Mouse (Mus musculus) kidney, adult 8-10 months (tissue): Measurements from ENCODE around the gene Farp1.
A peak's percentile ranks its signal among the peaks of the same experiment; 100 is the strongest.

Source experiments
- DNase-seq, 2 experiments: peaks; one replicate each; pipeline ENCODE4 v3.0.0; 2022

Gene Farp1

DNA sequence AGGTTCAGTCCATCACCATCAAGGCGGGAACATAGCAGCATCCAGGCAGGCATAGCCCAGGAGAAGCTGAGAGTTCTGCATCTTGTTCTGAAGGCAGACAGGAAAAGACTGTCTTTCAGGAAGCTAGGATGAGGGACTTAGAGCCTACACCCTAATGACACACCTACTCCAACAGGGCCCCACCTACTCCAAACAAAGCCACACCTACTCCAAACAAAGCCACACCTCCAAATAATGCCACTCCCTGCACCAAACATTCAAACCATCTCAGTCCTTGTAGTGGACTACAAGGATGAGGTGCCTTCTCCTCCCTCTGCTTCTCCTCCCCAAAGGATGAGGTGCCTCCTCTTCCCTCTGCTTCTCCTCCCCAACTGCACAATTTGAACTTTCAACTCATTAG lies 23.5 kb downstream of the Farp1 start:
- DNase-seq = no peak

DNA sequence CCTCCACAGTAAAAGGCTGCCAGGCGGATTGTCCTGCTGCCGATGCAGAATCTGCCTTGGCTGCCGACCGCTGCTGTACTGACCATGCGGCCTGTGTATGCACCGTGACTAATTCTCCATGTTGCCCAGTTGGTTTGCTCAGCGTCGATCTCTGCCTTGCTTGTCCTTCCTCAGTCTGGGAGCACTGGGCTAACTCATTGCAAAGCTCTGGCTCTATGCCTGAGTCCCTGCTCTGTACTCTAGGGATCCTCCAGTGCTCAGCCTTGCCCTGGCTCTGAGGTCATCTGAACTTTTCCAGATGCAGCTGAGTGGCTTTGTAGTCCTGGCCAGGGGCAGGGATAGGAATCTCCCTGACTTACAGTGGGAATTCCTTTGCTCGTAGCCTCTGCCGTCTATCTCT lies 24.3 kb downstream of the Farp1 start:
- peak; percentile 65 to 66 for DNase-seq

DNA sequence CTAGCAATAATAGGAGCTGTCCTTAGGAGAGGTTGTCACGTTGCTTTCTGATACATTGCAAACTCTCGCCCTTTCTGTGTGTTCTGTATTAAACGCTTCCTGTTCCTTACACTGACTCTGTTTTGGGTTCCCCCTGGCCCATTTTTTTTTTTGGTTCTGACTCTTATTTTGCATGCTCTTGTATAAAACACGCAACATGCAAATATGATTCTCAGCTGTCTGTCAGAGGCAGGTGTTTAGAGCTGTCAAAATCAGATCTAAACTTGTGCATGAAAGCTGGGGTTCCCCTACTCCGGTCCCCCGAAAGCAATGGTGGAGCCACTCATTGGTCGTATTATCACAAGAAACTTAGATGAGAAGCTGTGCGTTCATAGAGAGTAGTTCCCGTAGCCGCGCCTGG lies 25.5 kb downstream of the Farp1 start:
- DNase-seq = no peak

DNA sequence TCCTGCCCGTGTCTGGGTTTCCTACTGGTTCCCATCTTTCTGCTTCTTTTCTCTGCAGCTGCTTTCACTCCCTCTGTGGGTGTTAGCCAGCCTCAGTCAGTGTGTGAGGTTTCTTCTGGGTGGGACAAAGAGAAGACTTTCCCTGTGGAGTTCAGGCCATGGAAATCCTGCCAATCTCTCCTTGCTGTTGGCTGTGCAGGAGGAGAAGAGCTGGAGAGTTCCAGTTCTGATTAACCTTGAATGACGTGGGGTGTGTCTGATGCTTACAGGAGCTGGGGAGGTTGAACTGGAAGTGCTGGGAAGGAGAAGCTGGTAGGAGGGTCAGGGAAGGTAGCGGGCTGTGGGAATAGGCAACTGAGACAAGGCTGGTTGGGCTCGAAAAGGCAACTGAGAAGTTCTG lies 26.7 kb downstream of the Farp1 start:
- DNase-seq = peak in 1 of 2 experiments; percentile 32

DNA sequence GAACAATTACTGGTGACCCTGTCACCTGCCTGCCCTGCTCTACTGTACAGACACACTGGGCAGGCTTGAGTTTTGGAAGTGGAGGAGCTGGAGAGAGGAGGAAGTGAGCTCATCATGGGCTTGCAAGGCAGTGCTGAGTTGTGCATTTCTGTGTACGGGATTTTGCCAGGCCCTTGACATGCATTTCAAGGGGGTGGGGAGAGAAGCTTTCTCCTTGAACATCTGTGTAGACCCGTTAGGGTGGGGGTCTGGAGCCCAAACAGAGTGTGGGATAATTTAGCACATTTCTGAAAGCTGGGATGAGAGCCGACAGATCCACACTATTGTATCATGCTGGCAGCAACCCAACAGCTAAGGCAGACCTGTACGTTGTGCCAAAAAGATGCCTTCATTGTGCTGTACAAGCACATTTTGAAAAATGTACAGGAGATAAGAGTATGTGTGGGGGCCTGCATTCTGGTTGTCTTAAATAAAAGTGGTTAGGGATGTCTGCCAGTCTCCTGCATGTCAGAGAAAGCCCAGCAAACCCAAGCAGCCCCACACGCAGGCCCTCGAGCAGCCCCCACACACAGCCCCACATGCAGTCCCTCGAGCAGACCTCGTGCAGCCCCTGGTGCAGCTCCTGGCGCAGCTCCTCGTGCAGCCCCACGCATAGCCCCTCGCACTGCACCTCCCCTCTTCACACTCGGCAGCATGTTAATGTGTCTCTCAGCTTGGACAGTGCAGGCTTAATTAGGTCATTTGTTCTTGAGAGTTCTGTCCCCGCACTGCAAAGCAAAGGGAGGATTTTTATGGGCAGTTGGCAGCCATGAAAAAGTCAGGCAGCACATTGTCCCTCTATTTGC lies 27.5 kb downstream of the Farp1 start:
- DNase-seq = no peak

DNA sequence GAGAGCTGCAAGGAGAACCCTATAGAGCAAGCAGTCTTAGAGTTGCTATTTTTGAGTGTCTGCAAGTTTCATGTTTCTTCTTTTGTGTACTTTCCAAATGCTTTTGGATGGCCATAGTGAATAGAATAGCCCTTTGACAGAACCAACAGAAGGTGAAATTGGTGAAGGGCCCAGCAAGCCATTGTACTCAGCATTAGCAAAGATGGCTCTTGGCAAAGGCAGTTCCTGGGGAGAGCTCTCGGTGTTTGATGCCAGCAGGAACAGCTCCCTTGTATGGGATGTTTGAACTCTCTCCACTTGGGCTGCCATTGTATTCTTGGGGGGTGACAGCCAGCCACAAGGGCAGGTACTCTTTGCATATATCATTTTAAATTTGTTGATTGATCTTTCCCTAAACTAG lies 29.7 kb downstream of the Farp1 start:
- no peak for DNase-seq

DNA sequence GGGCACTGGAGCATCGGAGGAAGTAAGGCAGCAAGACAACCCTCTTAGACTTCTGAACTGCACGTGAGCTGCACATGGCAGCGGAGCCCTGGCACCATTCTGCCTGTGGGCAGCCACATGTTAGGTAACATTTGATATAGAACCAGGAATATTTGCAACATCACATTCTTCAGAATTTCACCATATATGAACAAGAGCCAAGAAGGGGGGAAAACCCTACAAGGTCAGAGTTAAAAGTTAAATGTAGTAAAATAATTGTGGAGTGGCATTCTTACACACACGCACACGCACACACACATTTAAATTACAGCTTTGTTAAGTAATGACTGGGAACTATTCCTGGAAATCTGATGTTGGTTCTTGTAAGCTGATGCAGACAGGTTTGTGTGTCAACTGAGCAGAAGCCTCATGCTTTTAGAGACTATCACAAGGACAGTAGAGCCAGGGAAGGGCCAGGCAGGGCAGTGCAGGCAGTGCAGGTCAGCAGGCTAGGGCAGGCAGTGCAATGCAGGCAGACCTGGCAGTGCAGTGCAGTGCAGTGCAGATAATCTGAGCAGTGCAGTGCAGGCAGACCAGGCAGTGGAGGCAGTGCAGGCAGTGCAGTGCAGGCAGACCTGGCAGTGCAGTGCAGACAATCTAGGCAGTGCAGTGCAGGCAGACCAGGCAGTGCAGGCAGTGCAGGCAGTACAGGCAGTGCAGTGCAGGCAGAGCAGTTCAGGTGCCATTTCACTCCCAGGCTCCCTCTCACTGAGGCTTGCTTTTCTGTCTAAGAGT lies 38.3 kb downstream of the Farp1 start:
- DNase-seq = no peak

DNA sequence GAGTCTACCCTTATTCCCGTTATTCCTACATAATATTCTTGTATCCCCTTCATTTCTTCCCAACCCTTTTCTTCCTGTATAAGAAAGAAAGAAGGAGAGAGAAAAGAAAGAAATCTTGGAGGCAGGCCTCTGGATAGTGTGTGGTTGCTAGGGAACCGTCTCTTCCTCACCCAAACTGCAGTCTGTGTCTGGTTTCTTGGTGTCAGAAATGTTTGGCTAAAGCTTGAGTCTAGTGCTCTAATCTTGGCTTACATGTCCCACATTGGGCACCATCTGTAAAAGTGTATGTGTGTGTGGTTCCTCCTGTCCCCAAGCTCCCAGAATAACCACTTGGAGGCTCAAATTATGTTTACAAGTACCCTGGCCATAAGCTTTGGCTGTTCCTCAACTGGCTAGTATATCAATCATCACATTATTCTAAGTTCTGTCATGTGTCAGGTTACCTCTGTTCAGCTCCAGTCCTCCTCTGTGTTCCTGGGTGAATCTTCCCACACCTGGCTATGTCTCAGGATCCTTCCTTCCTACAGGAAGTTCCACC lies 39.3 kb downstream of the Farp1 start:
- DNase-seq = no peak

DNA sequence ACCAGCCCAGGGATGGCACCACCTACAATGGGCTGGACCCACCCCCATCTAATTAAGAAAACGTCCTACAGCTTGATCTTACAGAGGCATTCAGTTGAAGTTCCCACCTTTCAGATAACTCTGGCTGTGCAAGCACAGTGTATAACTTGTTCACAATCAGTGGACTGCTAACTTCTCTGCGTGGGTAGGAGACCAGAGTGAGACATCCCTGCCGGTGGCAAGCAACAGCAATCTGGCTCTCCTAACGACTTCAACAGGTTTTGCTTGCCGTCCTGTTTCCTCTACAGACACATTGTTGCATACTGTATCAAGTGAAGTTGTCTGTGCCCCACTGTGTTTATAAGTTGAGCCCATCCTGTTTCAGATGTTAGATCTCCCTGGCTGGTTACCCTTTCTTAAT lies 45.7 kb downstream of the Farp1 start:
- no peak for DNase-seq

DNA sequence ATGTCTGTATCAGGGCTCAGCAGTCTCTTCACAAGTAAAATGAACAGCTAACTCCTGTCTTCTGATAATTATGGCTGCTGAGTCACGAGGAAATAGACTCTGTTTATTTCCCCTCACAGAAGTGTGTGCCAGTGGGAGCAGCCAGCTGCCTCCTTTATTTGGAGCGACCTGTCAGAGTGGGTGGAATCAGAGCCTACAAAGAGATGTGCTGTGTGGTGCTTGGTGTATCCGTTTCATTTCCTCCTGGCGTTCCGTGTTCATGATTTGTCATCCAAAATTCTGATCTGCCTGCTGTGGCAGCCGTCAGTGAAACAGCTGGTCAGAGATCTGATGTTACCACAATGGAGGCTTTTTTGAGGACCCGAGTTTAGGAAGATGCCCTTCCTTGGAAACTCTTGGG lies 47.3 kb downstream of the Farp1 start:
- DNase-seq = no peak

DNA sequence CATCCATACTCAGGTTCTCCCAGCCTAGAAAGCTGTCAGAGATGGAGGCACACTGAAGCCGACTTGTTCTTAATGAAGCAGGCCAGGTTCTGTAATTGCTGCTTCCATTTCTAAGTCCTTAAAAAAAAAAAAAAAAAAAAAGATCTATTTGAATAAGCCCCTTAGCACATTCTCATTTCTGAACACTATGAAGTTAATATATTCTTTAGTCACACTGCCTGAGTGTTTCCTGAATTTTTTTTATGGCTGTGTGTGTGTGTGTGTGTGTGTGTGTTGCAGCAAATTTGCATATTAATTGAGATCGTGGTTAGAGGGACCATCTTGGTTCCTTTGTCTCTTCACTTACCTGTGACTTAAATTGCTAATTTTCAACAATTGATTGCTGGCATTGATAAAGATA lies 47.8 kb downstream of the Farp1 start:
- no peak for DNase-seq

DNA sequence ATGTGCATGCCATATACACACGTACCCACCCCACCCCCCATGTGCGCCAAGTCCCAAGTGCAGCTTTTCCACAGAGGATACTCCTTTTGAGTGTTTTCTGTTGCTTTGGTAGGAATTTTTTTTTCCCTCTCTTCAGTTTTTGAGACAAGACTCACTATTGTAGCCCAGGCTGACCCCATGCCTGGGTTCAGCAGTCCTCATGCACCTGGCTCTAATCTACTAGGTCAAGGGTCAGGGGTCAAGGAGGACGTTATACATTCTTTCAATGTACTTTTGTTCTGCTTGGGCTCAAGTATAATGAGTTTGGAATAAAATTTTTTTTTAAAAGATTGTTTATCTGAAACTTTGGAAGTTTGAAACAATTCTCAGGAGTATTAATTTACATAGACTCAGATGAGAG lies 48.4 kb downstream of the Farp1 start:
- DNase-seq = no peak

DNA sequence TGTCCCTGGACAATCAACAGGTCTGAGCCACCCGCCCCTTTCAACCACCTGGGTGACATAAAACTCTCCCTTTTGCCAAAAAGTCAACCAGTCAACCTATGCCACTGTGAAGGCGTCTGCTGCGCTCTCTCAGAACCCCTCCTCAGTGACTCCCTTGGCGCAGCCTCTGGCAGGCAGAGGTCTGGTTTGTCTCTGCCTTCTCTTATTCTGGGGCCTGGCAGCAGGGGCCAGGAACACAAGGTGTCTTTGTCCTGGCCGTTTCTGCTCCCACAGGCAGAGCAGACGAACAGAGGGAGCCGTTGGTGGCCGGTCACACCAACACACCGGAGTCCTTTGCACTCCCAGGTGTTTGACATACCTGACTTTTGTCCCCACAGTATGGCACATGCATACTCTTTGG lies 57.5 kb downstream of the Farp1 start:
- DNase-seq = no peak

DNA sequence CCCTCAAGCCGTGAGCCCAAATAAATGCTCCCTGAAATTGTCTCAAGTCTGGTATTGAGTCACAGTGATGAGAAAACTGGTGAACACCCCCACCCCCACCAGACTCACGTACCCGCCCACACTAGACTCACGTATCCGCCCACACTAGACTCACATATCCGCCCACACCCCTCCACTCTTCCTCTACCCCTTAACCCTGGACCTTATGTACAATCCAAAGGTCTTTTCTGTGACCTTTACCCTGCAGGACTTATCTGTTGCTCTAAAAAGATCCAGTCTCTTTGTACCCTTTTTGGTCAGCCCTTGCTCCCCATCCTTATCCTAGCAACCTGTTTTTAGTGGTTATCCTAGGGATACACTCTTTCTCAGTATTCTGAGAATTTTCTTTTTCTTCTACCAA lies 58.9 kb downstream of the Farp1 start:
- DNase-seq = no peak

DNA sequence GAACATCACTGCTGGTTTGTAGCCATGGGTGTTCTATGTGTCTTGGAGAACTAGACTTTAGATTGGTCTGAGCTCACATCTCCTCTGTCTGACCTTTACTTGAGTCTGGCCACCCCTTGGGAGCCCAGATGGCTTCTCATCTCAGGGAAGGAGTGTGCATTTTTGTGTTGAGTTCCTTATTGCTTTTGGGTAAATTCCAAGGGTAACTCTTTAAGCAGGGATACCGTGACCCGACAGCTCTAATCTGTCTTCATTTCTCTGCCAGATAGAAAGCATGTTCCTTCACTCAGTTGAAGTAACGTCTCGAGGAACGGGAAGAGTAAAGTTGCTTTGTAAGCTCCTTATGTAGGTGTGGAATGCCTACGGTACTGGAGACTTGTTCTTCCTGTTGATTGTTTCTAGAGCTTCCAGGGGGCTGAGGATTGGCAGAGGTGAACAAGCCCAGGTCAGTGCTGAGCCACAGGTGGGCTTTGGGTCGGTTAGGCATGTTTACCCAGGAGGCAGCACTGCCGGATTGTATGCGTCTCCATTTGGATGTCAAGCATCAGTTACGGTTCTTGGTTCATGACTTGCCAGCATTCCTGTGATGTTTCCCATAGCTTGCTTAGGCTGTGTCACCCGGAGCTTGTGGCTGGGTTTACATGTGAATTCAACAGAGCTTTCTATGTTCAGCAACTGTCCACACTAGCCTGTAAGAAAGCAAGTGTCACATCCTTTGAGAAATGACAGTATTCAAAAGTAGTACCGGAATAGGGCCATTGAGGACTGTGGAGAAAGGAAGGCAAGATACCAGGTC lies 62.8 kb downstream of the Farp1 start:
- no peak for DNase-seq

DNA sequence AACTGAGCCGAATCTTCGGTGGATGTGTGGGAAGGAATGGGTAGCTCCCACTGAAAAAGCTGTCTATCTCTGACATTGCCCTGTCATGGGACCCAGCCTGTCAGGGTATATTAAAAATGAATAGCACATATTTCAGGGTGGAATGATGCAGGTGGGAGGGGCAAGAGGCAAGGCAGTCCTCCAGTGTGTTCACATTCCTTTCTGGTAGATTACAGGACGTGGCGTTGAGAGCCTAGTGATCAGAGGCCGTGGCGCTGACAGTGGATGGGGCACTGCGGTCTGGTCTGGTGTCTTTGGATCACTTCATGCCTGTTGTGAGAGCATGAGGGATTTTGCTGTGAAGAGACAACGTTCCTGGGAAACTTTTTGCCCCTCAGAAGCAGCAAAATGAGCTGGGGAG lies 64.1 kb downstream of the Farp1 start:
- DNase-seq = no peak

DNA sequence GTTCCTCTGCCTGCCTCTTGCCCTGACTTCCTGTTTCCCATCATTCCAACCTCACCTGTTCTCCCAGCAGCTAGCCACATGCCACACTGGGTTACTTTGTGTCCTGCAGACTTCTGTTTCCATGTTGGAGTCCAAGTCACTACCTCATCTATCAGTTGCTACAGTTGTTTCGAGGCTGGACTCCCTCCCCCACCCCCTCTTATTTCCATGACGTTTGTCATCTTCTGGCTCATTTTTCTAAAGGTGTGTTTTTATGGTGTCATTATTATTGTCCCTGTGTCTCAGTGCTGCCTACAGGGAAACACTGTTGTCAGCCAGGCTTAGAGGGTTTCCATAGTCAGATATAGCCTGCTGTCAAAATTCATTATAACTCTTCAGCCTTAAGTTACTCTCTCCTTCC lies 64.9 kb downstream of the Farp1 start:
- DNase-seq = no peak

DNA sequence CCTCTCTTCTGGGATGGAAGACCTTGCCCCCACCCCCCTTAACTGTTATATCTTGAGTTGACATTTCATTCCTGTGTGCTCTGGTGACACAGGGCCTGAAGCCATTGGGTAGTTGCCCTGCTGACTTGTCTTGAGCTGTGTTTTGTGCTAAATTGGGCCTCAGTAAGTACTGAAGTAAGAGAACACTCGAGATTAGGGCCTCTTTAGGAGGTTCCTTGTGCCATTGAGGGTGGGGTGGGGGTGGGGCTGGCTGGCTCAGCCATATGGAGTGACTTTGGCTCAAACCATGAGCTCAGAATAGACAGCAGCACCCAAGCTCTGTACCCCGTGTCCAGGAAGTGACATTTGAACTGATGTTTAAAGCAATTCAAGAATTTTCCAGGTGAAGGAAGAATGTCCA lies 65.8 kb downstream of the Farp1 start:
- DNase-seq = no peak

DNA sequence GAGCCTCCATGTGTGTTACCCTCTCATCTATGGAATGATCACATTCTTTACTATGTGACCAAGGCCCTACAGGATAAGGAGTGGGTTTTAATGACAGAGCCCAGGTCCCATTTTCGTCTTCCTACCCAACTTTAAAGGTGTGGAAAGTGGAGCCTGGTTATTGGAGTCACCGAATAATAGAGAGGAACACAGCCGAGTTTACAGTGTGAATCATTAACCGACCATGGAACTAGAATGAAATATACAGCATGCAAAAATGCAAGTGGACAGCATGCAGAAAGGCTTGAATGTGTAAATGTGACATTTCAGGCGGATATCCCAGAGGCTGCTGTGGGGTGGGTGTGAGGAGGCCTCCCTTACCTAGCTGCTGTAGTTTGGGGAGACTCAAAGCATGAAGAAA lies 66.5 kb downstream of the Farp1 start:
- no peak for DNase-seq

DNA sequence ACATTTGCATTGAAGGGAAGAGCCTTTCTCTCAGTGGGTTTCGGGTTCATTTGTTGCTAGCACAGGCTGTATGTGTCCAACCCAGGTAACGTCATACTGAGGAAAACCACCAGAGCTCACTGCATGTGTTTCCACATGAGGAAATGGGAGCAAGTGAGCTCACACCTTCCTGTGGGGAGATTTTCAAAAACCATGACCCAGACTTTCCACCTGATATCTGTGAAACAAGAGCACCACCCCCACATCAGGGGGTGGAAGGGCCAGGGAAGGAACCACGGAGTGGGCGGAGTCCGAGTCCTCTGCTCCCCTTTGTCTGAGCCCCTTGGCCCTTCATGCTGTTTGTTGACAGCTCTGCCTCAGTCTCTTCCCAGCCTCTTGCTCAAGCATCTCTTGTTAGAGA lies 67.6 kb downstream of the Farp1 start:
- no peak for DNase-seq

DNA sequence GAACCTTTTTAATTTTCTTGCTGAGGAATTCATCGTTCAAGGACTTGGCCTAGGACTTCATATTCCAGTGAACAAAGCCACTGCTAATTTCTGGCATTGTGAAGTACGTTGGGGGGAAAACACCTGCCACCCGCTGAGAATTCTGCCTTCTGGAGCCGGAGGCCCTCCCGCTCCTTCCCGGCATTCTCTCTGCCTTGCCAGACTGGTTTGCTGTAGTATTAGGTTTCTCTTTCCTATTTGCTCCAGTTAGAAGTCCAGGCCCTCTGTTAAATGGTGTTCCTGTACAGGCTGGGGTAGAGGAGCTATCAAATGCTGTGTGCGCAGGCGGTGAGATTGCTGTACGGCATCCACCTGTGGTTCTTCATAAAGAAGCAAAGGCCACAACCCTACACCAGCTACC lies 68.5 kb downstream of the Farp1 start:
- DNase-seq = peak; percentile 69 to 73

DNA sequence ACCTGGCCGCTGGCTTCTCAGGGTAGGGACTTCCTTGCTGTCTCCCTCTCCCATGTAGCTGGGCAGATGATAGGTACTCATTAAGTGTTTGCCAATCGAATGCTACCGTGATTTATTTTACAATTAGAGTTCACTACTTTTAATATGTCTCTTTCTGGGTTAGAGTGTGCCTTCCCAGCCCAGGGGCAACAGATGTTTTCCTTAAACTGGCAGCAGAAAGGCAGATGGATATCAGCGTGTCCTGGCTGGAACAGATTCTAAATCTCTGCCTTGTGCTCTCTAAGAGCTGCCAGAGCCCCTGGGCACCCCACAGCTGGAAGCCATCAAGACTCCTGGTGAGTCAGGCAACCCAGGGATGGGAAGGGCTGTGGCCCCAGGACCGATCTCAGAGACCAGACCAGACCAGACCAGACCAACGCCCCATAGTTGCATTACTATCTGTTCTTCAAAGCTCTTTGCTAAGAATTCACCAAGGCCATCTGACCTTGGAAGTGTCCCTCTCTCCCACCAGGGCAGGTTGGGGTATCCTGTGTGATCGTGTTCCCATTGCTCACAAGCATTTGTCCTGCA lies 69.8 kb downstream of the Farp1 start:
- DNase-seq = no peak

DNA sequence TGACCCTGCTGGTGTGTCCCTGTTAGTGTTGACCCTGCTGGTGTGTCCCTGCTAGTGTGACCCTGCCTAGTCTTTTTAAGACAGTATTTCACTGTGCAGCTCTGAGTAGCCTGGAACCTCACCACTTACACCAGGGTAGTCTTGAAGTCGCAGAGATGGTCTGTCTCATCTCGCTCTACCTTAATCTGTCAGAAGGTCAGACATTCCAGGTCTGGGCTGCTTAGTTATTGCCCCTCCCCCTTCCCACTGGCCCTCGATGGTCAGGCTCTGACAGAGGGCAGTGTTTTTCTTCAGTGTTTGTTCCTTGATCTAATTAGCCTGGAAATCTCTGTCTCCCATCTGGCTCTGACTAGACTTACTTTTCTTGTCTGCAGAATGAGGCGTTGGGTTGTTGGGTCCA lies 71.9 kb downstream of the Farp1 start:
- no peak for DNase-seq
